Mouse (Mus musculus): ENCODE data around the gene Lims1.

GRCm38 (mm10) chr10:58395315-58395714, 72.0 kb downstream of the Lims1 start:
- TF ChIP-seq MAX (IDR thresholded peaks at IDR 0.05; ENCODE audit: low read length) (no peak), CTCF (conservative IDR thresholded peaks at IDR 0.05 in 1 of 2, IDR thresholded peaks at IDR 0.05 in 1 of 2; ENCODE audit: low read depth in 2 of 2, low read length in 2 of 2) (no peak)
